ENCODE assay signal across 20 mouse cellular contexts in the genomic region with DNA sequence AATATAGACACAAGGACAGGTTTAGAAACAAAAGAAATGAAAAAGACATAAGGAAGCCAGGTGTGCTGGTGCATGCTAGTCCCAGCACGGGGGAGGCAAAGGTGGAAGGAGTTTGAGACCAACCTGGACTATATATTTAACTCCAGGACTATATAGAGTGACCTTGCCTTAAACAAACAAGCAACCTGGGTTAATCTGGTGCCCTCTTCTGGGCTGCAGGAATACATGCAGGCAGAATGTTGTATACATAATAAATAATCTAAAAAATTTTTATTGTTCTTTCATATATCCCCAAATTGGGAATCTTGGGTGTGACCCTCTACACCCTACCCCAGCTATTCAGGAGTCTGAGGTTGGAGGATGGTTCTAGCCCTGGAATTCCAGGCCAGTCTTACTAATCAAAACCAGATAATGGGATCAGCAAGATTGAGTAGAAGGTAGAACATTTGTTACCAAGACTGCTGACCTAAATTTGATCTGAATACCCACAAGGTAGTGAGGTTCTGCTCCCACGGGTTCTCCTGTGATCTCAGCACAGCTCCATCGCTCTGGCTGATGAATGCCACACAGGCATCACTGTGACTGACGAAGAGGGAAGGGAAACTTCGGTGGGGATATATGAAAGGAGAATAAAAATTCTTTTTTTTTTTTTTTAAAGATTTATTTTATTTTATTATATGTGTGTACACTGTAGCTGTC. TPM values are rescaled to one million over a fixed set of nuclear protein-coding genes. Genes with fewer than 3 reads are reported as not detected.
DNase-seq lines count a peak whose midpoint lies in the region; ATAC-seq and TF ChIP-seq lines count a peak whose summit lies in the region.
"Had no signal": no experiment of that assay in that cellular context is flagged by ENCODE, and none has a peak within 500 bp of the region (broad histone marks: within the 10 kb centered on the region; RNA-seq: fewer than 3 reads in every experiment).

No protein-coding gene starts in this region.

- WGBS in heart, postnatal 0 days: 66% methylated on average over 5 of the region's 5 CpGs
- WGBS in liver, embryonic 11.5 days: 60% methylated on average over 5 of the region's 5 CpGs
- WGBS in liver, embryonic 12.5 days (ENCODE audit: insufficient replicate concordance): 51% methylated on average over 5 of the region's 5 CpGs

- TF ChIP-seq EP300 in heart, postnatal 0 days (IDR thresholded peaks at IDR 0.05; ENCODE audit: low read depth): no peak
- no peak for TF ChIP-seq EP300 in MEL (IDR thresholded peaks at IDR 0.05; ENCODE audit: low read depth in 1 of 2, low read length in 2 of 2)

- peak; percentile 25; the same call in 1 of the 2 replicates for TF ChIP-seq CTCF in heart, postnatal 0 days (IDR thresholded peaks at IDR 0.05; ENCODE audit: low read depth)
- TF ChIP-seq CTCF in MEL (IDR thresholded peaks at IDR 0.05 in 2 of 3, conservative IDR thresholded peaks at IDR 0.05 in 1 of 3; ENCODE audit: control insufficient read depth in 1 of 3, insufficient read depth in 1 of 3, low read depth in 2 of 3, low read length in 3 of 3, poor library complexity in 1 of 3, severe bottlenecking in 1 of 3): peak; percentile 24 to 50 (median 30); a peak in 4 of 6 replicates

- H3K79me2 ChIP-seq in MEL (ENCODE audit: control insufficient read depth, insufficient read depth, low read length, poor library complexity): no peaks in the 10 kb centered on the region

- DNase-seq in heart, postnatal 0 days (ENCODE audit: low spot score): no peak
- DNase-seq in heart, adult 9 months (ENCODE audit: low spot score in 2 of 2): no peak
- DNase-seq in liver, embryonic 11.5 days (ENCODE audit: low spot score): no peak
- DNase-seq in MEL (ENCODE audit: low read depth, low spot score): peak; percentile 56
- DNase-seq in urinary bladder, adult 2 months (ENCODE audit: low spot score): no peak
- no peak for DNase-seq in yolk sac, embryonic 10.5 days (ENCODE audit: low spot score)
- DNase-seq: thymus, adult 18-20 months had no signal

- TF ChIP-seq RAD21 in MEL (IDR thresholded peaks at IDR 0.05; ENCODE audit: low read depth, low read length): peak; percentile 32

- no peak overlapping the region for H3K27ac ChIP-seq in heart, postnatal 0 days (ENCODE audit: low read depth)
- H3K27ac ChIP-seq in liver, embryonic 11.5 days (ENCODE audit: low read depth, low read length): no peak overlapping the region
- no peak overlapping the region for H3K27ac ChIP-seq in liver, embryonic 12.5 days
- H3K27ac ChIP-seq in MEL (ENCODE audit: control insufficient read depth, low read depth, low read length): no peak overlapping the region
- H3K27ac ChIP-seq: embryonic facial prominence, embryonic 10.5 days; hindbrain, embryonic 13.5 days; limb, embryonic 15.5 days; neural tube, embryonic 15.5 days had no signal

- no peak for TF ChIP-seq POLR2A in MEL (IDR thresholded peaks at IDR 0.05; ENCODE audit: control insufficient read depth in 1 of 2, insufficient read depth in 1 of 2, low read depth in 1 of 2, low read length in 2 of 2, poor library complexity in 1 of 2)

- no peaks in the 10 kb centered on the region for H3K27me3 ChIP-seq in heart, postnatal 0 days (ENCODE audit: control insufficient read depth, insufficient read depth, low read length)
- H3K27me3 ChIP-seq in liver, embryonic 11.5 days (replicated peaks; ENCODE audit: control insufficient read depth, insufficient read depth, low read length): no peaks in the 10 kb centered on the region
- H3K27me3 ChIP-seq in liver, embryonic 12.5 days (replicated peaks): no peaks in the 10 kb centered on the region
- H3K27me3 ChIP-seq in MEL (ENCODE audit: control insufficient read depth in 1 of 2, insufficient read depth in 2 of 2, low read length in 2 of 2): no peaks in the 10 kb centered on the region
- H3K27me3 ChIP-seq: limb, embryonic 15.5 days had no signal

- H3K9me3 ChIP-seq in heart, postnatal 0 days (replicated peaks; ENCODE audit: control insufficient read depth, low read length): no peaks in the 10 kb centered on the region
- H3K9me3 ChIP-seq in liver, embryonic 11.5 days (ENCODE audit: control insufficient read depth, low read length): no peaks in the 10 kb centered on the region
- no peaks in the 10 kb centered on the region for H3K9me3 ChIP-seq in liver, embryonic 12.5 days (replicated peaks)
- H3K9me3 ChIP-seq in MEL (replicated peaks; ENCODE audit: insufficient read depth, low read length): no peaks in the 10 kb centered on the region
- H3K9me3 ChIP-seq: embryonic facial prominence, embryonic 10.5 days; hindbrain, embryonic 13.5 days; limb, embryonic 15.5 days; neural tube, embryonic 15.5 days had no signal

- no peaks in the 10 kb centered on the region for H3K4me1 ChIP-seq in heart, postnatal 0 days (ENCODE audit: control insufficient read depth, insufficient read depth)
- H3K4me1 ChIP-seq in liver, embryonic 11.5 days (replicated peaks; ENCODE audit: control insufficient read depth, insufficient read depth, low read length): peaks cover 2% of the 10 kb centered on the region; the same call in 1 of the 2 replicates
- peaks cover 13% of the 10 kb centered on the region; the same call in 1 of the 2 replicates for H3K4me1 ChIP-seq in liver, embryonic 12.5 days
- peaks cover 0 to 16% of the 10 kb centered on the region in 2 experiments; a peak in 3 of 4 replicates for H3K4me1 ChIP-seq in MEL (ENCODE audit: control insufficient read depth in 1 of 2, insufficient read depth in 2 of 2, low read length in 2 of 2)
- H3K4me1 ChIP-seq: hindbrain, embryonic 13.5 days; limb, embryonic 15.5 days had no signal

- no peak for ATAC-seq in heart, postnatal 0 days (ENCODE audit: insufficient read depth, low read depth)
- ATAC-seq in liver, embryonic 11.5 days (replicated peaks; ENCODE audit: low FRiP score): peak; percentile 41; the same call in 1 of the 2 replicates
- no peak for ATAC-seq in liver, embryonic 12.5 days
- ATAC-seq in monocyte, adult 5-6 weeks (replicated peaks; ENCODE audit: insufficient number of reproducible peaks, low FRiP score, low TSS enrichment, poor library complexity, severe bottlenecking): 0 out of 2 replicates have a peak, but pooled peaks have one; percentile 14
- ATAC-seq: forebrain, embryonic 16.5 days had no signal

- no peak overlapping the region for H3K4me3 ChIP-seq in heart, postnatal 0 days (ENCODE audit: low read depth, low read length)
- H3K4me3 ChIP-seq in liver, embryonic 11.5 days (ENCODE audit: low read depth, low read length): no peak overlapping the region
- H3K4me3 ChIP-seq in liver, embryonic 12.5 days: no peak overlapping the region
- H3K4me3 ChIP-seq in MEL (ENCODE audit: control insufficient read depth in 1 of 2, insufficient read depth in 1 of 2, low read depth in 2 of 2, low read length in 2 of 2): peak overlapping the region; percentile 0 to 18; a peak in 2 of 4 replicates
- H3K4me3 ChIP-seq: embryonic facial prominence, embryonic 10.5 days; hindbrain, embryonic 13.5 days; limb, embryonic 15.5 days; myocyte; neural tube, embryonic 15.5 days had no signal

- no peak overlapping the region for H3K9ac ChIP-seq in heart, postnatal 0 days (replicated peaks; ENCODE audit: low read depth, low read length)
- H3K9ac ChIP-seq in liver, embryonic 11.5 days (ENCODE audit: low read depth, low read length): no peak overlapping the region
- no peak overlapping the region for H3K9ac ChIP-seq in liver, embryonic 12.5 days
- peak overlapping the region; percentile 9; the same call in 1 of the 2 replicates for H3K9ac ChIP-seq in MEL (ENCODE audit: control insufficient read depth, low read depth, low read length, poor library complexity, severe bottlenecking)
- H3K9ac ChIP-seq: hindbrain, embryonic 13.5 days; limb, embryonic 15.5 days; neural tube, embryonic 15.5 days had no signal

- H3K4me2 ChIP-seq in heart, postnatal 0 days (ENCODE audit: low read depth, low read length): no peak overlapping the region
- H3K4me2 ChIP-seq in liver, embryonic 11.5 days: no peak overlapping the region
- no peak overlapping the region for H3K4me2 ChIP-seq in liver, embryonic 12.5 days
- H3K4me2 ChIP-seq: hindbrain, embryonic 13.5 days; limb, embryonic 15.5 days; midbrain, embryonic 11.5 days; neural tube, embryonic 15.5 days had no signal

- H3K36me3 ChIP-seq in heart, postnatal 0 days (replicated peaks; ENCODE audit: control insufficient read depth, insufficient read depth, low read length): no peaks in the 10 kb centered on the region
- H3K36me3 ChIP-seq in liver, embryonic 11.5 days (ENCODE audit: control insufficient read depth, insufficient read depth, low read length): no peaks in the 10 kb centered on the region
- H3K36me3 ChIP-seq in liver, embryonic 12.5 days: no peaks in the 10 kb centered on the region
- peaks cover 0 to 10% of the 10 kb centered on the region in 2 experiments; a peak in 2 of 4 replicates for H3K36me3 ChIP-seq in MEL (ENCODE audit: control insufficient read depth in 1 of 2, insufficient read depth in 2 of 2, low read length in 2 of 2)
- H3K36me3 ChIP-seq: embryonic facial prominence, embryonic 10.5 days; hindbrain, embryonic 13.5 days; limb, embryonic 15.5 days; neural tube, embryonic 15.5 days had no signal

RNA-seq across cellular contexts. Expression of gene Sgf29, which starts 6.4 kb away (rescaled TPM):
- total RNA-seq in heart, postnatal 0 days (2014; rRNA removed; ENCODE audit: low replicate concordance): 15.9 and 20.7 TPM in 2 replicates
- polyA plus RNA-seq in heart, postnatal 0 days (2015; fragmentation: Nextera tagmentation; extraction: Ambion mirVana): 21.9 and 25.3 TPM in 2 replicates
- polyA plus RNA-seq in liver, embryonic 11.5 days (2014; fragmentation: Nextera tagmentation; extraction: Ambion mirVana): 53.7 and 64.5 TPM in 2 replicates
- polyA plus RNA-seq in liver, embryonic 12.5 days (2016; fragmentation: Nextera tagmentation; extraction: Ambion mirVana): 36.3 and 42.4 TPM in 2 replicates
- total RNA-seq in MEL (2012; rRNA removed): 56.1 and 81.7 TPM in 2 replicates
- polyA plus RNA-seq in MEL (2012; ENCODE audit: insufficient read depth in 1 of 2, insufficient read length in 2 of 2, low read depth in 1 of 2, low replicate concordance in 2 of 2, missing spikeins in 1 of 2): 100 to 1,000 TPM in 1 of 2 experiments, not detected in 1; 117 TPM
- total RNA-seq in monocyte, adult 5-6 weeks (2017): 37.5 to 42.9 TPM (median 42.9 TPM) in 3 replicates
- 24.5 and 27.7 TPM in 2 replicates for polyA plus RNA-seq in urinary bladder, adult 2 months (2012; rRNA removed)

RNA-seq across cellular contexts. Expression of gene Nupr1, which starts 12.0 kb away (rescaled TPM):
- total RNA-seq in heart, postnatal 0 days (2014; rRNA removed; ENCODE audit: low replicate concordance): 1.3 and 4.1 TPM in 2 replicates
- 8.9 and 13.0 TPM in 2 replicates for polyA plus RNA-seq in heart, postnatal 0 days (2015; fragmentation: Nextera tagmentation; extraction: Ambion mirVana)
- 4.3 and 7.1 TPM in 2 replicates for polyA plus RNA-seq in liver, embryonic 11.5 days (2014; fragmentation: Nextera tagmentation; extraction: Ambion mirVana)
- polyA plus RNA-seq in liver, embryonic 12.5 days (2016; fragmentation: Nextera tagmentation; extraction: Ambion mirVana): 3.2 and 3.7 TPM in 2 replicates
- 1.8 and 9.5 TPM in 2 replicates for total RNA-seq in MEL (2012; rRNA removed)
- 10 to 100 TPM in 1 of 2 experiments, not detected in 1; 11.0 TPM for polyA plus RNA-seq in MEL (2012; ENCODE audit: insufficient read depth in 1 of 2, insufficient read length in 2 of 2, low read depth in 1 of 2, low replicate concordance in 2 of 2, missing spikeins in 1 of 2)
- total RNA-seq in monocyte, adult 5-6 weeks (2017): 212 to 314 TPM (median 272 TPM) in 3 replicates
- polyA plus RNA-seq in urinary bladder, adult 2 months (2012; rRNA removed): 67.1 and 82.3 TPM in 2 replicates

RNA-seq across cellular contexts. Expression of gene Sult1a1, which starts 33.5 kb away (rescaled TPM):
- total RNA-seq in heart, postnatal 0 days (2014; rRNA removed; ENCODE audit: low replicate concordance): 64.2 and 78.2 TPM in 2 replicates
- polyA plus RNA-seq in heart, postnatal 0 days (2015; fragmentation: Nextera tagmentation; extraction: Ambion mirVana): 24.8 and 30.4 TPM in 2 replicates
- polyA plus RNA-seq in liver, embryonic 11.5 days (2014; fragmentation: Nextera tagmentation; extraction: Ambion mirVana): 0.14 and 0.44 TPM in 2 replicates
- 0.24 and 0.50 TPM in 2 replicates for polyA plus RNA-seq in liver, embryonic 12.5 days (2016; fragmentation: Nextera tagmentation; extraction: Ambion mirVana)
- not detected in 2 replicates for total RNA-seq in MEL (2012; rRNA removed)
- under 1 TPM in 1 of 2 experiments, not detected in 1; 0.36 TPM for polyA plus RNA-seq in MEL (2012; ENCODE audit: insufficient read depth in 1 of 2, insufficient read length in 2 of 2, low read depth in 1 of 2, low replicate concordance in 2 of 2, missing spikeins in 1 of 2)
- total RNA-seq in monocyte, adult 5-6 weeks (2017): 1.2 to 4.9 TPM in 2 of 3 replicates, not detected in the other
- 28.5 and 29.2 TPM in 2 replicates for polyA plus RNA-seq in urinary bladder, adult 2 months (2012; rRNA removed)
- polyA plus RNA-seq: myocyte had no signal

RNA-seq across cellular contexts. Expression of gene Il27, which starts 48.0 kb away (rescaled TPM):
- not detected in 2 replicates for total RNA-seq in heart, postnatal 0 days (2014; rRNA removed; ENCODE audit: low replicate concordance)
- not detected in 2 replicates for polyA plus RNA-seq in heart, postnatal 0 days (2015; fragmentation: Nextera tagmentation; extraction: Ambion mirVana)
- polyA plus RNA-seq in liver, embryonic 11.5 days (2014; fragmentation: Nextera tagmentation; extraction: Ambion mirVana): not detected in 2 replicates
- polyA plus RNA-seq in liver, embryonic 12.5 days (2016; fragmentation: Nextera tagmentation; extraction: Ambion mirVana): not detected in 2 replicates
- not detected in 2 replicates for total RNA-seq in MEL (2012; rRNA removed)
- polyA plus RNA-seq in MEL (2012; ENCODE audit: insufficient read depth in 1 of 2, insufficient read length in 2 of 2, low read depth in 1 of 2, low replicate concordance in 2 of 2, missing spikeins in 1 of 2): under 1 TPM in 1 of 2 experiments, not detected in 1; 0.07 TPM
- 8.3 to 10.4 TPM (median 9.8 TPM) in 3 replicates for total RNA-seq in monocyte, adult 5-6 weeks (2017)
- polyA plus RNA-seq in urinary bladder, adult 2 months (2012; rRNA removed): 0.18 and 0.22 TPM in 2 replicates
- total RNA-seq: adrenal gland, postnatal 10 days; layer of hippocampus, postnatal 14 days; left cerebral cortex, postnatal 25 days had no signal
- polyA plus RNA-seq: embryonic facial prominence, embryonic 10.5 days; forebrain, embryonic 16.5 days; heart, embryonic 16.5 days; hindbrain, embryonic 13.5 days; limb, embryonic 15.5 days; midbrain, embryonic 11.5 days; myocyte; neural tube, embryonic 15.5 days had no signal

RNA-seq across cellular contexts. Expression of gene Bola2, which starts 52.5 kb away (rescaled TPM):
- total RNA-seq in heart, postnatal 0 days (2014; rRNA removed; ENCODE audit: low replicate concordance): 29.3 and 36.5 TPM in 2 replicates
- polyA plus RNA-seq in heart, postnatal 0 days (2015; fragmentation: Nextera tagmentation; extraction: Ambion mirVana): 89.0 and 93.7 TPM in 2 replicates
- 210 and 217 TPM in 2 replicates for polyA plus RNA-seq in liver, embryonic 11.5 days (2014; fragmentation: Nextera tagmentation; extraction: Ambion mirVana)
- 134 and 153 TPM in 2 replicates for polyA plus RNA-seq in liver, embryonic 12.5 days (2016; fragmentation: Nextera tagmentation; extraction: Ambion mirVana)
- total RNA-seq in MEL (2012; rRNA removed): 138 and 163 TPM in 2 replicates
- polyA plus RNA-seq in MEL (2012; ENCODE audit: insufficient read depth in 1 of 2, insufficient read length in 2 of 2, low read depth in 1 of 2, low replicate concordance in 2 of 2, missing spikeins in 1 of 2): 100 to 1,000 TPM in 1 of 2 experiments, not detected in 1; 436 TPM
- total RNA-seq in monocyte, adult 5-6 weeks (2017): 68.4 to 80.5 TPM (median 78.3 TPM) in 3 replicates
- polyA plus RNA-seq in urinary bladder, adult 2 months (2012; rRNA removed): 32.6 and 37.6 TPM in 2 replicates

Comparison
In these comparisons a context has a peak if more than half of its experiments do, and no peak if none do; other contexts are left out.
1. ATAC-seq: peak in liver, embryonic 11.5 days (single experiment) and monocyte, adult 5-6 weeks (single experiment); none in heart, postnatal 0 days (single experiment) and liver, embryonic 12.5 days (single experiment).
2. H3K4me3 ChIP-seq: peak in MEL (2 of 2); none in heart, postnatal 0 days (single experiment), liver, embryonic 11.5 days (single experiment) and liver, embryonic 12.5 days (single experiment).
3. RNA of gene Sult1a1, which starts 33.5 kb away (polyA plus RNA-seq): 28.5 to 29.2 TPM in urinary bladder, adult 2 months and 24.8 to 30.4 TPM in heart, postnatal 0 days; 0.24 to 0.50 TPM in liver, embryonic 12.5 days, 0.14 to 0.44 TPM in liver, embryonic 11.5 days and 0.36 TPM in MEL; every median in the first group is over 10 times any median in the second.